Mouse (Mus musculus) spleen, postnatal 14 days (tissue): ENCODE data around the gene Dhx57.
A peak's percentile ranks its signal among the peaks of the same experiment; 100 is the strongest.
"Not testable (repeated sequence)": the region's sequence is repeated elsewhere in the genome, so short reads cannot be mapped to it uniquely, and the experiment has no call there.

ENCODE experiments used
- DNase-seq, 2 experiments: peaks; one replicate each; pipeline ENCODE4 v3.0.0; 2021 to 2022; ENCODE audit warnings: low spot score in 2 of 2

Dhx57 gene

DNA sequence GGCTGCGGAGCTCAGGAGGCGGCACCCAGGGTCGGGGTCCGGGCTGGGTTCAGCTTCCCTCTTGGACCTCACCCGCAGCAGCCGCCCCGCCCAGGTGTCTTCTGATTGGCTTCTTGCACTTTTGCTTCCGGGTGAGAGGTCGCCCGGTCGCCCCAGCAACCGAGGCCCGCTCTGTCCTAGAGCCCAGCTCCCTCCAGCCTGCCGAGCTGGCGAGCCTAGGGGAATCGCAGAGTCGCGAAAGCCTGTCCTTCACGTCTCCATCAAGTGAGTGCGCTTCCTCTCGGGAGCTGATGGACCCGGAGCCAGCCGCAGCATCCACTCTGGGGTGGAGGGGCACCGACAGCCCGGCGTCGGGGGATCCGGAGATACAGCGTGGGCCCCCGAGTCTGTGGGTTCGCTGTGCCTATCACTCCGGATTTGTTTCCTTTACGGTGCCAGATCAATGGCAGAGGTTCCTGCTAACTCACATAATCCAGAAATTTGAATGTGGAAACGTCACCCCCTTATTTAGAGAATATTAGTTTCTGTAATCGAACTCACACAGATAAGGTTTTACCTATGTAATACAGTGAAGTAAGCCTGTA lies at the start of gene Dhx57, which contains the start of gene Morn2:
TSS of gene Dhx57 (minus strand) at position 403 of the 584 bp plus-strand sequence.
TSS of gene Morn2 (plus strand) at position 130 of the 584 bp plus-strand sequence.
- peak; percentile 92 to 94 for DNase-seq

DNA sequence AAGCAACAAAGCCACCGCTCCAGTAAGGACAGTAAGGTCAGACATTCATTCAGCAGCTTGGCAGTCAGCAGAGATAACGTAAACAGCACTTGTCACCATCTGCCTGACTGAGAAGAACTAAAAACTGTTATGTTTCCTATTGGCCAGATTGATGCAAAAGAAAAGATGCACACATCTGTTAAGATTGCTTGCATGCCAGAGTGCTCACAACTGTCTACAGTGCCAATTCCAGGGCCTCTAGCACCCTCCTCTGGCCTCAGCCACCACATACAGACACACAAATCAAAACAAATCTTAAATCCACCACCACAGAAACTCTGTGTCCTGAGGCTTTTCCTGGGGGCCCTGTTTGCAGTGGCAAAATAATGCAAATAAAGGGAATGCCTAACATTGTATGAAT lies 42.1 kb upstream of the Dhx57 start:
- DNase-seq = no peak

DNA sequence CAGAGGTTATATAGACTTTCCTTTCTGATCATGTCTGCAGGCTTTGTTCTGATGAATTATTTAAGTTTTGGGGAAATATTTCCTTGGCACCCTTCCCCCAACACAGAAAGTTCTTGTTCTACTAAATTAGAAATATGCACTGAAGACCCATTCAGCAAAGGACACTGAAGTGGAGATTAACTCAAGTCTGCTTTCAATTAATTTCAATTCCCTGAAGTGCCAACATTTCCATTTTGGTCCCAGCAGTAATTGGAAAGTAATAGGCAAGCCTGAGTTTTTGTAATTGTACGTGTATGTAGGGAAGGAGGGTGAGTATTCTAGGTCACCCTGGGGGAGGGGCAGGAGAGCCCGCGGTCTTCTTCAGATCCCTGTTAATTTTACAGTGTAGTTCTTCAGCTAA lies 36.2 kb upstream of the Dhx57 start:
- DNase-seq = no peak

DNA sequence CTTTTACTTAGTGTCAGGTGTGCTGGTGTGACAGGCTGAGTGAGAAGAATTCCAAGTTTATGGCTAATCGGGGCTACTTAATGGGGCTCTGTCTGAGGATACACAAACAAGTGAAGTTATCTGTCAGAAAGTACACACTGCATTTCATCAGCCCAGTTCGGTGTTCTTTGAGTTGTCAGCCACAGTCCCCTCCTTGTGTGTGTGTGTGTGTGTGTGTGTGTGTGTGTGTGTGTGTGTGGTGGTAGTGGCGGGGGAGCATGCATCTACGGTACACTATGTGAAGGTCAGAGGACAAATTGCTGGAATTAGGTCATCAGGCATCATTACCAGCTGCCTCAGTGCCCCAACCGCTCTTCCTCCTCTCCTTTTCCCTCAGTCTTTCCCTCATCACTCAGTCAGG lies 35.2 kb upstream of the Dhx57 start:
- DNase-seq = no peak

DNA sequence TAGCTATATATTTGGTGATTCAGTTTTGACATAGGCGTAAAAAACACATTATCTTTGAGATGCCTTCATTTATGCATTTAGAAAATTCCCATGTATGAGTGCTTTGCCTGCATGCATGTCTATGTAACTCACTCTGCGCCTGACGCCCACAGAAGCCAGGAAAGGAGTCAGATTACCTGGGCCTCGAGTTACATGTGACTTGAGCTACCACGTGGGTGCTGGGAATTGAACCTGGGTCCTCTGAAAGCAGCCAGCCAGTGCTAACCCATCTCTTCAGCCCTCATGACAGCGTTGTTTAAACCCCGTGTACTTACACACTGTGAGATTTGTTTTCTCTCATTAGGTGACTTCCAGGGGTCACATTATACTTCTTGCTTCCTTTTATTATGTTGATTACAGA lies 34.2 kb upstream of the Dhx57 start:
- DNase-seq = no peak

- no peak for DNase-seq
Measured at GRCm38 (mm10) chr17:80323658-80324057, 33.4 kb upstream of the Dhx57 start.

DNA sequence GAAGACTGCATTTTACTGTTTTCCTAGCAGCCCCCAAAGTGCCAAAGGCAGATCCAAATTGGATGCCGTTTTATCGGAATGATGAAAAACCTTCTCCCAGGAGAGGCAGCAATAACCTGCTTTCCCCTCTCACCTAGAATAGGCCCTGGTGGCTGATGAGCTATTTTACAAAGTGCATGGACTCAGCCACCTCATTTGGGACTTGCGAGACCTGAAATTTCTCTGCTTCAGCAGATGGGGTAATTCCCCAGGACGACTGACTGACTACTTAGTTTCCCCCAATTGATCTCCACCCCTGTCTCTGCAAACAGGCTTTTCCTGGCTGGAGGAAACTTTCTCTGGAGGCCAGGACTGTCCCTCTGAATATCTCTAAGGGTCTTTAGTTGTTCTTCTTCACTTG lies 32.7 kb upstream of the Dhx57 start:
- no peak for DNase-seq

DNA sequence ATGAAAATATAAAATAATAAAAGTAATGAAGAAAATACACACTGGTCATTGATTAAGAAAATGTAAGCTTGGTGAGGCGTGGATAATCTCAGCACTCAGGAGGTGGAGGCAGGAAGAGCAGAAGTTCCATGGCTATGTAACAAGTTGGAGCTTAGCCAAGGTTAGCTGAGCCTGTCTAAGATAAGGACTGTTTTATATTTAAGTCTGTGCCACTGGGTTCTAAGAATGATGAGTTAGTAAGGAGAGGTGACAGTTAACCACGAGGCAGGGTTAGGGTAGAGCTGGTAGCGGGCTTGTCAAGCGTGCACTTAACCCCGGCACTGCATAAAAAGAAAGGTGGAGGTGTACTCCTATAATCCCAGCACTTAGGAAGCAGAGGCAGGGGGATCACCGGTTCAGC lies 32.0 kb upstream of the Dhx57 start:
- DNase-seq = no peak

- no peak for DNase-seq
Measured at GRCm38 (mm10) chr17:80312405-80312804, 22.1 kb upstream of the Dhx57 start.

- no peak for DNase-seq
Measured at GRCm38 (mm10) chr17:80311761-80312160, 21.5 kb upstream of the Dhx57 start.

DNA sequence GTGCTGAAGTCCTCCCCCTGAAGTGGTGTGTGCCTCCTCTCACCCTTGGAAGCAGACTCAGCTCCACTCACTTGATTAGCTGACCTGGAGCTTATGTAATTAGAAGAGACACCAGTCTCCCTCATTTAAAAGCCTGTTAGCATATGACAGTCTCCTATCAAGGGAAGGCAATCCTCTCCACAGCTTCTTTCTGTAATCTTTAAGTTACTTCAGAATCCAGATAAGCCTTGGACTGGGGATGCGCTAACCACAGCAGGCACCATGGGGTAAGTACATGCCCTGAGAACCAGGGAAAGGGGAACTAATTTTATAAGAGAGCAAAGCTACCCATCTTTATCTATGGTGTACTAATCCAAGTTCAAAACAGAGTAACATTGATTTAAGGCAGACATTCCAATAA lies 17.0 kb upstream of the Dhx57 start, which contains the start of gene Arhgef33:
TSS of gene Arhgef33 (plus strand) at position 157 of the 400 bp plus-strand sequence.
- no peak for DNase-seq

DNA sequence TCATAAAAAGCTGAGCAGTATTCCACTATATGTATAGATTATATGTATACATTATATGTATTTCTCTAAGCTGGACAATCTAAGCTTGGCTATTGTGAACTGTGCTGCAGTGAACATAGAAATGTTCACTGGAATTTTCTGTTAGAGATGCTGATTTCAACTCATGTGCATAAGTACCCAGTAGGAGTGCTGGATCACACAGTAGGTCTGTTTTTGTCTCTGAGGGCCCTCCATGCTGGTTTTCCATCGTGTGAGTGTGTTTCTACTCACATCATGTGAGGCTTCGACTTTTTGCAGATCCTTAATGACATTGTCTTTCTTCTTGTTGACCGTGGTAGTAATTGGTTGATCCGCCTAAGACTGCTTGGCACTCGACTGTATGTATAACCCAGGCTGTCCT lies 8.6 kb upstream of the Dhx57 start:
- no peak for DNase-seq

- DNase-seq = no peak
Measured at GRCm38 (mm10) chr17:80295258-80295657, 5.0 kb upstream of the Dhx57 start.

DNA sequence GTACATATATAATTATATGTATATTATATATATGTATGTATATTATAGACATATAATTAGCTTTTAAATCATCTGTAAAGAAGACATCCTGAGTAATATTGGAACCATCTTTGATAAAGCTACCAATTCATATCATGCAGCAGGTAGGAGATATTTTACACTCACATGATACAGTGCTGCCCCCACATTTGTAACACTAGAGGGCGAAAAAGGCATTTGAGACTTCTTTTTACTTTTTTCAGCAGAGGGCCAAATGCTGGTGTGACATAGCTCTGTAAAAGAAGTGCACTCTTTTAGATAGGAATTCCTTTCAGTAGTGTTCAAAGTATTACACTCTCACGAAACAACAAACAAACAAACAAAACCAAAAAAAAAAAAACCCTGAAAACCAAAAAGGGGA lies 872 bp upstream of the Dhx57 start:
- DNase-seq = no peak

GRCm38 (mm10) chr17:80289280-80290073 lies 799 bp downstream of the Dhx57 start:
- no peak for DNase-seq

DNA sequence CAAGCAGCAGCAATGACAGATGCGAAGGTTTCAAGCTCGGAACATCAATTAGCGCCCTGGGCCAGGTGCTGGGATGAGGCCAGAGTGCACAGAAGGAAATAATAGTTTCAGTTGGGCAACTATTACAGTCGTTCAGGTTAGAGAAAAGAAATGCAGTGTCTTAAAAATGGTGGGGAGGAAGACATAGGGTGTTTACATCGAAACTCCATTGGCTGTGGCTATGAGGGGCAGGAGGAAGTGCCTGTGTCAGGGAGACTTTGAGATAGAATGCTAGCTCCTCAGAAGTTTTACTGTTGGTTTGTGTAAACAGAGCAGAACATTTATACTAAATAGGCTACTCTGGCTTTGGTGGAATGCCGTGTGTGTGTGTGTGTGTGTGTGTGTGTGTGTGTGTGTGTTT lies 2.3 kb downstream of the Dhx57 start:
- DNase-seq = no peak

DNA sequence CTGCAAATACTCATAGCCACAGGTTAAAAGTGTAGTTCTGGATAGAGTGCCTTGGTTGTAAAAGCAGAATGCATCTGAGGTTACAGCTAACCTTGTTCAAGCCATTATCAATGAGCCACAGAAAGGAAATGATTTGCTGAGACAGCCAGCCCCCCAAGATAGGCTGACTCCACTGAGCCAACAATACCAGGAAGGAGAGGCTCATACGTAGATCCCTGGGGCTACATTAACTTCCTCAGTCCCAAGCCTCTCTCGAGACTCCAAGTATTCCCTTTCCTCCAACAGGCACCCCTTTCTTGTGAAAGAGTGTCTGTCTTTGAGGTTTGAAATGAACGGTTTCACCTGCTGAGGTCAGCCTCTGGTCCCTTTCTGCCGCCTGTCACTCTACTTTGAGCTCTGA lies 5.8 kb downstream of the Dhx57 start:
- no peak for DNase-seq

DNA sequence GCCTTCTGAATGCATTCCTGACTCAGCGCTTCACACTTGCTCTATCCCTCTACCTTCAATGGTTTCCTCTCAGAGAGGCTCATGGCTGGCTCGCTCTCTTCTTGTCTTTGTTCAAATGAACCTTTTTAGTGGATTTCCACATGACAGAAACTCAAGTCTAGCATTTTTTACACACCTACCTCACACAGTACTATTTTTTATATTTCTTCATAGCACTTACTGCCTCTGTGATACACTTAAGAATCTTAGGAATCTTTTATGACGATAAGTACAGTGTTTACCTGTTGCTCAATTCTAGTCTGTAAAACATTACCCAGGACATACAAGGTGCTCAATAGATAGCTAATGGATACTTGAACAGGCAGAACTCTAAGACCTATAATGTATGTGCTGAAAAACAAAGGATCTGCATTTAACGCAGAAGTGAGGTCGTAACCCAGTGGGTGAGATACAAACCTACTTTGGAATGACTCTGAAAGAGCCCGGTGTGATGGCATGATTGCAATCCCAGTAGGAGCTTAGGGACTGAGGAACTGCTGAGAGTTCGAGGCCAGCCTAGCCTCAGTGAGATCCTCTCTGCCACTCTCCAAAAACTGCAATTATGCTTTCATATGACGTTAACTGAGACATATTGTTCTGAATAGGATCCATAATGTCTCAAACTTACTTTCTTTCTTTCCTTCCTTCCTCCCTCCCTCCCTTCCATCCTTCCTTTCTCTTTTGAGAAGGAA lies 10.8 kb downstream of the Dhx57 start:
- DNase-seq = no peak

- DNase-seq = no peak
Measured at GRCm38 (mm10) chr17:80278255-80278654, 12.0 kb downstream of the Dhx57 start.

DNA sequence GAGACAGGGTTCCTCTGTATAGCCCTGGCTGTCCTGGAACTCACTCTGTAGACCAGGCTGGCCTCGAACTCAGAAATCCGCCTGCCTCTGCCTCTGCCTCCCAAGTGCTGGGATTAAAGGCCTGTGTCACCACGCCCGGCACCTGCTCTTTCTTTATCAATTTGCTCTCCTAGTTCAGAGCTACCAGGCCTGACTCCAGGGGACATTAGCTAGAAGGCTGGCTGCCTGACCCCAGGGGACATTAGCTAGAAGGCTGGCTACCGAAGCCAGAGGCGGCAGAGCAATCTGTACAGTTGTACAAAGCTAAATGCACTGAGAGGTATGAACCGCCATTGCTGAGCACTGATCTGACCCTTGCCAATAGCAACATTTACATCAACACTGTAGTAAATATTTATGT lies 19.7 kb downstream of the Dhx57 start:
- not testable (repeated sequence) for DNase-seq

GRCm38 (mm10) chr17:80268151-80268550 lies 22.1 kb downstream of the Dhx57 start:
- DNase-seq = no peak

GRCm38 (mm10) chr17:80267065-80267464 lies 23.2 kb downstream of the Dhx57 start:
- no peak for DNase-seq

GRCm38 (mm10) chr17:80255208-80255607 lies 35.1 kb downstream of the Dhx57 start:
- no peak for DNase-seq
